Mouse (Mus musculus): ENCODE data around the gene Bbx. TPM values are rescaled to one million over a fixed set of nuclear protein-coding genes. Genes with fewer than 3 reads are reported as not detected.

Bbx gene
- total RNA-seq, 1 experiment, result 31.2 TPM

- Histone ChIP-seq H3K36me3 (ENCODE audit: control insufficient read depth, insufficient read depth, low read length, poor library complexity, severe bottlenecking) (no peaks in the 10 kb centered on the region), H3K4me3 (ENCODE audit: insufficient read depth in 1 of 2, low read depth in 1 of 2, low read length in 2 of 2, poor library complexity in 1 of 2, severe bottlenecking in 1 of 2) (no peak overlapping the region), H3K9ac (ENCODE audit: insufficient read depth, low read depth, low read length, poor library complexity, severe bottlenecking) (no peak overlapping the region), H3K4me1 (ENCODE audit: control insufficient read depth in 2 of 2, insufficient read depth in 2 of 2, low read length in 2 of 2, poor library complexity in 1 of 2) (peaks cover 0 to 2% of the 10 kb centered on the region in 2 experiments; a peak in 1 of 4 replicates), H3K27ac (ENCODE audit: insufficient read depth, low read depth, low read length, poor library complexity, severe bottlenecking) (no peak overlapping the region), H3K9me3 (ENCODE audit: control insufficient read depth, insufficient read depth, low read depth, low read length) (no peaks in the 10 kb centered on the region)
- in situ Hi-C loops (cut with MboI; ENCODE audit: low sequenced_read_pairs in 2 of 2, unreplicated experiment in 2 of 2), result no loop called here
- DNase-seq (ENCODE audit: low read depth, low spot score), result no peak
- TF ChIP-seq ZC3H11A (IDR thresholded peaks at IDR 0.05; ENCODE audit: borderline replicate concordance, low read depth, low read length), result no peak
- no peak for TF ChIP-seq ZNF384 (IDR thresholded peaks at IDR 0.05; ENCODE audit: low read depth, low read length)
- no peak for TF ChIP-seq CHD2 (IDR thresholded peaks at IDR 0.05; ENCODE audit: low read depth, low read length)
- no peak for TF ChIP-seq MAFK (IDR thresholded peaks at IDR 0.05; ENCODE audit: insufficient read depth, low read depth, low read length)
- TF ChIP-seq HCFC1 (IDR thresholded peaks at IDR 0.05; ENCODE audit: borderline replicate concordance, insufficient read depth, low read length), result no peak
Measured at GRCm38 (mm10) chr16:50420130-50420529, 12.1 kb downstream of the Bbx start.

- H3K9ac ChIP-seq (ENCODE audit: insufficient read depth, low read depth, low read length, poor library complexity, severe bottlenecking), result no peak overlapping the region
- TF ChIP-seq ZNF384 (IDR thresholded peaks at IDR 0.05; ENCODE audit: low read depth, low read length), result no peak
- no peak for TF ChIP-seq CHD2 (IDR thresholded peaks at IDR 0.05; ENCODE audit: low read depth, low read length)
- no peak for TF ChIP-seq MAFK (IDR thresholded peaks at IDR 0.05; ENCODE audit: insufficient read depth, low read depth, low read length)
- TF ChIP-seq ZC3H11A (IDR thresholded peaks at IDR 0.05; ENCODE audit: borderline replicate concordance, low read depth, low read length), result no peak
- TF ChIP-seq HCFC1 (IDR thresholded peaks at IDR 0.05; ENCODE audit: borderline replicate concordance, insufficient read depth, low read length), result no peak
- H3K36me3 ChIP-seq (ENCODE audit: control insufficient read depth, insufficient read depth, low read length, poor library complexity, severe bottlenecking), result no peaks in the 10 kb centered on the region
- H3K4me1 ChIP-seq (ENCODE audit: control insufficient read depth in 2 of 2, insufficient read depth in 2 of 2, low read length in 2 of 2, poor library complexity in 1 of 2), result peaks cover 2% of the 10 kb centered on the region in 2 experiments; a peak in 1 of 4 replicates
- no peak overlapping the region for H3K4me3 ChIP-seq (ENCODE audit: insufficient read depth in 1 of 2, low read depth in 1 of 2, low read length in 2 of 2, poor library complexity in 1 of 2, severe bottlenecking in 1 of 2)
- H3K9me3 ChIP-seq (ENCODE audit: control insufficient read depth, insufficient read depth, low read depth, low read length), result no peaks in the 10 kb centered on the region
- in situ Hi-C loops (cut with MboI; ENCODE audit: low sequenced_read_pairs in 2 of 2, unreplicated experiment in 2 of 2), result no loop called here
- no peak for DNase-seq (ENCODE audit: low read depth, low spot score)
- H3K27ac ChIP-seq (ENCODE audit: insufficient read depth, low read depth, low read length, poor library complexity, severe bottlenecking), result no peak overlapping the region
Measured at GRCm38 (mm10) chr16:50415406-50415805, 16.8 kb downstream of the Bbx start.

- Histone ChIP-seq H3K36me3 (ENCODE audit: control insufficient read depth, insufficient read depth, low read length, poor library complexity, severe bottlenecking) (no peaks in the 10 kb centered on the region), H3K4me3 (ENCODE audit: insufficient read depth in 1 of 2, low read depth in 1 of 2, low read length in 2 of 2, poor library complexity in 1 of 2, severe bottlenecking in 1 of 2) (no peak overlapping the region), H3K4me1 (ENCODE audit: control insufficient read depth in 2 of 2, insufficient read depth in 2 of 2, low read length in 2 of 2, poor library complexity in 1 of 2) (no peaks in the 10 kb centered on the region), H3K27ac (ENCODE audit: insufficient read depth, low read depth, low read length, poor library complexity, severe bottlenecking) (no peak overlapping the region), H3K9me3 (ENCODE audit: control insufficient read depth, insufficient read depth, low read depth, low read length) (no peaks in the 10 kb centered on the region), H3K9ac (ENCODE audit: insufficient read depth, low read depth, low read length, poor library complexity, severe bottlenecking) (no peak overlapping the region)
- in situ Hi-C loops (cut with MboI; ENCODE audit: low sequenced_read_pairs in 2 of 2, unreplicated experiment in 2 of 2), result no loop called here
- DNase-seq (ENCODE audit: low read depth, low spot score), result no peak
- TF ChIP-seq ZNF384 (IDR thresholded peaks at IDR 0.05; ENCODE audit: low read depth, low read length), result no peak
- TF ChIP-seq ZC3H11A (IDR thresholded peaks at IDR 0.05; ENCODE audit: borderline replicate concordance, low read depth, low read length), result no peak
- no peak for TF ChIP-seq HCFC1 (IDR thresholded peaks at IDR 0.05; ENCODE audit: borderline replicate concordance, insufficient read depth, low read length)
- no peak for TF ChIP-seq CHD2 (IDR thresholded peaks at IDR 0.05; ENCODE audit: low read depth, low read length)
- no peak for TF ChIP-seq MAFK (IDR thresholded peaks at IDR 0.05; ENCODE audit: insufficient read depth, low read depth, low read length)
Measured at GRCm38 (mm10) chr16:50402851-50403250, 29.3 kb downstream of the Bbx start.

- in situ Hi-C loops (cut with MboI; ENCODE audit: low sequenced_read_pairs in 2 of 2, unreplicated experiment in 2 of 2), result loop anchor here (25.0 kb wide), 1 partner anchor 338 kb away; no protein-coding TSS in a partner anchor
- Histone ChIP-seq H3K9me3 (ENCODE audit: control insufficient read depth, insufficient read depth, low read depth, low read length) (no peaks in the 10 kb centered on the region), H3K9ac (ENCODE audit: insufficient read depth, low read depth, low read length, poor library complexity, severe bottlenecking) (no peak overlapping the region), H3K36me3 (ENCODE audit: control insufficient read depth, insufficient read depth, low read length, poor library complexity, severe bottlenecking) (no peaks in the 10 kb centered on the region), H3K4me1 (ENCODE audit: control insufficient read depth in 2 of 2, insufficient read depth in 2 of 2, low read length in 2 of 2, poor library complexity in 1 of 2) (no peaks in the 10 kb centered on the region), H3K4me3 (ENCODE audit: insufficient read depth in 1 of 2, low read depth in 1 of 2, low read length in 2 of 2, poor library complexity in 1 of 2, severe bottlenecking in 1 of 2) (no peak overlapping the region), H3K27ac (ENCODE audit: insufficient read depth, low read depth, low read length, poor library complexity, severe bottlenecking) (no peak overlapping the region)
- TF ChIP-seq MAFK (IDR thresholded peaks at IDR 0.05; ENCODE audit: insufficient read depth, low read depth, low read length), result no peak
- no peak for TF ChIP-seq HCFC1 (IDR thresholded peaks at IDR 0.05; ENCODE audit: borderline replicate concordance, insufficient read depth, low read length)
- DNase-seq (ENCODE audit: low read depth, low spot score), result no peak
Measured at GRCm38 (mm10) chr16:50399775-50400174, 32.4 kb downstream of the Bbx start.

GRCm38 (mm10) chr16:50398564-50398963 lies 33.6 kb downstream of the Bbx start:
- H3K9ac ChIP-seq (ENCODE audit: insufficient read depth, low read depth, low read length, poor library complexity, severe bottlenecking), result no peak overlapping the region
- no peak for DNase-seq (ENCODE audit: low read depth, low spot score)
- H3K36me3 ChIP-seq (ENCODE audit: control insufficient read depth, insufficient read depth, low read length, poor library complexity, severe bottlenecking), result no peaks in the 10 kb centered on the region
- TF ChIP-seq CHD2 (IDR thresholded peaks at IDR 0.05; ENCODE audit: low read depth, low read length), result no peak
- peak; percentile 27; the same call in 1 of the 2 replicates for TF ChIP-seq MAFK (IDR thresholded peaks at IDR 0.05; ENCODE audit: insufficient read depth, low read depth, low read length)
- no peak for TF ChIP-seq HCFC1 (IDR thresholded peaks at IDR 0.05; ENCODE audit: borderline replicate concordance, insufficient read depth, low read length)
- no peak for TF ChIP-seq ZC3H11A (IDR thresholded peaks at IDR 0.05; ENCODE audit: borderline replicate concordance, low read depth, low read length)
- no peak for TF ChIP-seq ZNF384 (IDR thresholded peaks at IDR 0.05; ENCODE audit: low read depth, low read length)
- H3K27ac ChIP-seq (ENCODE audit: insufficient read depth, low read depth, low read length, poor library complexity, severe bottlenecking), result no peak overlapping the region
- no peak overlapping the region for H3K4me3 ChIP-seq (ENCODE audit: insufficient read depth in 1 of 2, low read depth in 1 of 2, low read length in 2 of 2, poor library complexity in 1 of 2, severe bottlenecking in 1 of 2)
- in situ Hi-C loops (cut with MboI; ENCODE audit: low sequenced_read_pairs in 2 of 2, unreplicated experiment in 2 of 2), result loop anchor here (25.0 kb wide), 1 partner anchor 339 kb away; no protein-coding TSS in a partner anchor
- H3K9me3 ChIP-seq (ENCODE audit: control insufficient read depth, insufficient read depth, low read depth, low read length), result no peaks in the 10 kb centered on the region
- H3K4me1 ChIP-seq (ENCODE audit: control insufficient read depth in 2 of 2, insufficient read depth in 2 of 2, low read length in 2 of 2, poor library complexity in 1 of 2), result no peaks in the 10 kb centered on the region
